13 mouse cellular contexts compared by ENCODE assay signal in genomic region chr1:191445401-191445800, GRCm38 (mm10). TPM values are rescaled to one million over a fixed set of nuclear protein-coding genes. Genes with fewer than 3 reads are reported as not detected.
DNase-seq lines count a peak whose midpoint lies in the region; ATAC-seq and TF ChIP-seq lines count a peak whose summit lies in the region.
"Had no signal": no experiment of that assay in that cellular context is flagged by ENCODE, and none has a peak within 500 bp of the region (broad histone marks: within the 10 kb centered on the region; RNA-seq: fewer than 3 reads in every experiment).

No protein-coding gene starts in this region.

- H3K27me3 ChIP-seq in MEL (ENCODE audit: control insufficient read depth in 1 of 2, insufficient read depth in 2 of 2, low read length in 2 of 2): no peaks in the 10 kb centered on the region
- no peaks in the 10 kb centered on the region for H3K27me3 ChIP-seq in liver, embryonic 16.5 days (ENCODE audit: control insufficient read depth, insufficient read depth, low read depth, low read length)
- H3K27me3 ChIP-seq: embryonic facial prominence, embryonic 12.5 days; heart, embryonic 12.5 days had no signal

- TF ChIP-seq RAD21 in MEL (IDR thresholded peaks at IDR 0.05; ENCODE audit: low read depth, low read length): no peak

- H3K36me3 ChIP-seq in MEL (ENCODE audit: control insufficient read depth in 1 of 2, insufficient read depth in 2 of 2, low read length in 2 of 2): peaks cover 0 to 15% of the 10 kb centered on the region in 2 experiments; a peak in 2 of 4 replicates
- H3K36me3 ChIP-seq in liver, embryonic 16.5 days (ENCODE audit: control insufficient read depth, insufficient read depth): no peaks in the 10 kb centered on the region
- H3K36me3 ChIP-seq: embryonic facial prominence, embryonic 12.5 days; heart, embryonic 12.5 days had no signal

- no peak for TF ChIP-seq CTCF in MEL (IDR thresholded peaks at IDR 0.05 in 2 of 3, conservative IDR thresholded peaks at IDR 0.05 in 1 of 3; ENCODE audit: control insufficient read depth in 1 of 3, insufficient read depth in 1 of 3, low read depth in 2 of 3, low read length in 3 of 3, poor library complexity in 1 of 3, severe bottlenecking in 1 of 3)

- peak overlapping the region; percentile 17 to 39; a peak in 3 of 4 replicates for H3K4me3 ChIP-seq in MEL (ENCODE audit: control insufficient read depth in 1 of 2, insufficient read depth in 1 of 2, low read depth in 2 of 2, low read length in 2 of 2)
- no peak overlapping the region for H3K4me3 ChIP-seq in liver, embryonic 16.5 days (ENCODE audit: low read depth, low read length)
- H3K4me3 ChIP-seq: embryonic facial prominence, embryonic 12.5 days; heart, embryonic 12.5 days; layer of hippocampus, adult 2 months had no signal

- peak overlapping the region; percentile 36 for H3K27ac ChIP-seq in MEL (ENCODE audit: control insufficient read depth, low read depth, low read length)
- peak overlapping the region; percentile 54 for H3K27ac ChIP-seq in liver, embryonic 16.5 days (ENCODE audit: low read length)
- H3K27ac ChIP-seq: embryonic facial prominence, embryonic 12.5 days; layer of hippocampus, adult 2 months had no signal

- peaks cover 6 to 37% of the 10 kb centered on the region in 2 experiments; a peak in 3 of 4 replicates for H3K4me1 ChIP-seq in MEL (ENCODE audit: control insufficient read depth in 1 of 2, insufficient read depth in 2 of 2, low read length in 2 of 2)
- peaks cover 19% of the 10 kb centered on the region for H3K4me1 ChIP-seq in liver, embryonic 16.5 days (ENCODE audit: control insufficient read depth, low read depth, low read length)
- H3K4me1 ChIP-seq: embryonic facial prominence, embryonic 12.5 days had no signal

- H3K9ac ChIP-seq in MEL (ENCODE audit: control insufficient read depth, low read depth, low read length, poor library complexity, severe bottlenecking): peak overlapping the region; percentile 1; the same call in 1 of the 2 replicates
- H3K9ac ChIP-seq in liver, embryonic 16.5 days (ENCODE audit: low read depth, low read length): no peak overlapping the region
- H3K9ac ChIP-seq: embryonic facial prominence, embryonic 12.5 days; forebrain, postnatal 0 days; heart, embryonic 12.5 days had no signal

- no peaks in the 10 kb centered on the region for H3K9me3 ChIP-seq in MEL (replicated peaks; ENCODE audit: insufficient read depth, low read length)
- no peaks in the 10 kb centered on the region for H3K9me3 ChIP-seq in liver, embryonic 16.5 days (replicated peaks; ENCODE audit: control insufficient read depth, low read length)
- H3K9me3 ChIP-seq: embryonic facial prominence, embryonic 12.5 days; heart, embryonic 12.5 days had no signal

- 0 out of 2 replicates have a peak overlapping the region, but pooled peaks have one; percentile 7 for H3K4me2 ChIP-seq in liver, embryonic 16.5 days (ENCODE audit: low read depth, low read length)
- H3K4me2 ChIP-seq: embryonic facial prominence, embryonic 12.5 days; heart, embryonic 12.5 days had no signal

- no peaks in the 10 kb centered on the region for H3K79me2 ChIP-seq in MEL (ENCODE audit: control insufficient read depth, insufficient read depth, low read length, poor library complexity)

- no peak for TF ChIP-seq EP300 in MEL (IDR thresholded peaks at IDR 0.05; ENCODE audit: low read depth in 1 of 2, low read length in 2 of 2)

- no peak for TF ChIP-seq POLR2A in MEL (IDR thresholded peaks at IDR 0.05; ENCODE audit: control insufficient read depth in 1 of 2, insufficient read depth in 1 of 2, low read depth in 1 of 2, low read length in 2 of 2, poor library complexity in 1 of 2)

- peak; percentile 32 for DNase-seq in adrenal gland, postnatal 14 days
- DNase-seq in adrenal gland, adult 8-10 months: no peak
- no peak for DNase-seq in MEL (ENCODE audit: low read depth, low spot score)
- peak; percentile 87 for DNase-seq in kidney, adult 9 months
- no peak for DNase-seq in layer of hippocampus, adult 18-20 months (ENCODE audit: low spot score in 2 of 2)
- no peak for DNase-seq in cerebellum, postnatal 25 days
- DNase-seq in cerebellum, adult 9-11 months: no peak
- DNase-seq: forebrain, postnatal 0 days had no signal

- ATAC-seq in liver, embryonic 16.5 days (ENCODE audit: low read depth): peak; percentile 57
- ATAC-seq: forebrain, postnatal 0 days; midbrain, embryonic 16.5 days had no signal

- 37% methylated on average over 12 of the region's 12 CpGs for WGBS in liver, embryonic 16.5 days (ENCODE audit: insufficient replicate concordance)

TF ChIP-seq in MEL, 35 proteins besides CTCF, POLR2A, EP300 and RAD21:
- no peak for TF ChIP-seq ZKSCAN1 (IDR thresholded peaks at IDR 0.05; ENCODE audit: low read depth, low read length)
- TF ChIP-seq MAFK (IDR thresholded peaks at IDR 0.05; ENCODE audit: borderline replicate concordance, low read depth, low read length): no peak
- TF ChIP-seq BHLHE40 (IDR thresholded peaks at IDR 0.05; ENCODE audit: borderline replicate concordance, low read depth, low read length): no peak
- no peak for TF ChIP-seq MYC (IDR thresholded peaks at IDR 0.05; ENCODE audit: low read depth, low read length)
- TF ChIP-seq ZC3H11A (IDR thresholded peaks at IDR 0.05; ENCODE audit: low read depth, low read length): no peak
- TF ChIP-seq MEF2A (IDR thresholded peaks at IDR 0.05; ENCODE audit: extremely low read depth, insufficient replicate concordance, low read depth, low read length, poor library complexity, severe bottlenecking): no peak
- TF ChIP-seq ELF1 (IDR thresholded peaks at IDR 0.05; ENCODE audit: low read depth, low read length): no peak
- no peak for TF ChIP-seq CHD1 (IDR thresholded peaks at IDR 0.05; ENCODE audit: low read depth, low read length)
- no peak for TF ChIP-seq SMC3 (IDR thresholded peaks at IDR 0.05; ENCODE audit: low read depth, low read length)
- TF ChIP-seq MXI1 (IDR thresholded peaks at IDR 0.05; ENCODE audit: low read depth, low read length): no peak
- no peak for TF ChIP-seq TBP (IDR thresholded peaks at IDR 0.05; ENCODE audit: low read depth, low read length)
- TF ChIP-seq RCOR1 (IDR thresholded peaks at IDR 0.05; ENCODE audit: low read depth, low read length): no peak
- TF ChIP-seq E2F4 (IDR thresholded peaks at IDR 0.05; ENCODE audit: borderline replicate concordance, low read depth, low read length): no peak
- TF ChIP-seq TAL1 (IDR thresholded peaks at IDR 0.05; ENCODE audit: low read length): no peak
- TF ChIP-seq JUND (IDR thresholded peaks at IDR 0.05; ENCODE audit: low read depth, low read length): no peak
- TF ChIP-seq NELFE (IDR thresholded peaks at IDR 0.05; ENCODE audit: low read depth, low read length): no peak

RNA-seq across cellular contexts. Expression of gene Ppp2r5a, which starts 42.3 kb away (rescaled TPM):
- 193 and 243 TPM in 2 replicates for total RNA-seq in adrenal gland, postnatal 14 days (2021)
- 100 to 1,000 TPM in 3 of 4 experiments, 10 to 100 TPM in 1; 91.2 to 155 (median 133) TPM for total RNA-seq in adrenal gland, adult 8-10 months (2022)
- 46.6 and 55.7 TPM in 2 replicates for total RNA-seq in MEL (2012; rRNA removed)
- polyA plus RNA-seq in MEL (2012; ENCODE audit: insufficient read depth in 1 of 2, insufficient read length in 2 of 2, low read depth in 1 of 2, low replicate concordance in 2 of 2, missing spikeins in 1 of 2): 10 to 100 TPM in 1 of 2 experiments, not detected in 1; 48.6 TPM
- 9.8 and 11.3 TPM in 2 replicates for polyA plus RNA-seq in liver, embryonic 16.5 days (2015; fragmentation: Nextera tagmentation; extraction: Ambion mirVana)
- 10 to 100 TPM; 74.6 to 79.3 TPM for total RNA-seq in layer of hippocampus, adult 18-20 months (2021)

Comparison
In these comparisons a context has a peak if more than half of its experiments do, and no peak if none do; other contexts are left out.
1. DNase-seq: peak in adrenal gland, postnatal 14 days (single experiment) and kidney, adult 9 months (single experiment); none in adrenal gland, adult 8-10 months (single experiment), MEL (single experiment), layer of hippocampus, adult 18-20 months (0 of 2), cerebellum, postnatal 25 days (0 of 2) and cerebellum, adult 9-11 months (single experiment).